7 mouse cellular contexts compared by ENCODE assay signal in genomic region chr2:29817426-29818232, GRCm38 (mm10). TPM values are rescaled to one million over a fixed set of nuclear protein-coding genes. Genes with fewer than 3 reads are reported as not detected.
DNase-seq lines count a peak whose midpoint lies in the region; ATAC-seq lines count a peak whose summit lies in the region.

No protein-coding gene starts in this region.

- DNase-seq in adrenal gland, adult 8-10 months = peak; percentile 66
- DNase-seq in embryo, embryonic 11.5 days (ENCODE audit: low read depth, low spot score) = peak; percentile 77
- peak; percentile 76 to 78 for DNase-seq in gastrocnemius, postnatal 36 days
- peak; percentile 90 to 94 for DNase-seq in left cerebral cortex, postnatal 25 days (ENCODE audit: low spot score in 2 of 2)
- DNase-seq in spleen, adult 12 weeks (ENCODE audit: low spot score) = peak; percentile 68

- H3K9ac ChIP-seq in intestine, embryonic 15.5 days = no peak overlapping the region
- H3K9ac ChIP-seq in midbrain, embryonic 13.5 days (replicated peaks) = no peak overlapping the region

- peak; percentile 50 for ATAC-seq in intestine, embryonic 15.5 days
- ATAC-seq in midbrain, embryonic 13.5 days = peak; percentile 51

- no peak overlapping the region for H3K27ac ChIP-seq in intestine, embryonic 15.5 days
- H3K27ac ChIP-seq in midbrain, embryonic 13.5 days = peak overlapping the region; percentile 49

- H3K4me1 ChIP-seq in intestine, embryonic 15.5 days (replicated peaks) = peaks cover 6% of the 10 kb centered on the region
- peaks cover 28% of the 10 kb centered on the region for H3K4me1 ChIP-seq in midbrain, embryonic 13.5 days (replicated peaks)

- no peaks in the 10 kb centered on the region for H3K27me3 ChIP-seq in intestine, embryonic 15.5 days (replicated peaks)
- no peaks in the 10 kb centered on the region for H3K27me3 ChIP-seq in midbrain, embryonic 13.5 days

- peak overlapping the region; percentile 42 for H3K4me2 ChIP-seq in intestine, embryonic 15.5 days (replicated peaks)
- H3K4me2 ChIP-seq in midbrain, embryonic 13.5 days (replicated peaks) = peak overlapping the region; percentile 30

- peaks cover 22% of the 10 kb centered on the region for H3K36me3 ChIP-seq in intestine, embryonic 15.5 days
- H3K36me3 ChIP-seq in midbrain, embryonic 13.5 days = peaks cover 43% of the 10 kb centered on the region

- intact Hi-C loops in gastrocnemius, postnatal 36 days (cut with DNase I) = loop anchor here (2.0 to 5.0 kb wide), 3 partner anchors 15 to 160 kb away; partner anchors contain the start of gene Slc27a4
- intact Hi-C loops in left cerebral cortex, postnatal 25 days (cut with DNase I) = loop anchor here (1.0 kb wide), 1 partner anchor 42 kb away; no protein-coding TSS in a partner anchor

- H3K4me3 ChIP-seq in intestine, embryonic 15.5 days (replicated peaks) = no peak overlapping the region
- no peak overlapping the region for H3K4me3 ChIP-seq in midbrain, embryonic 13.5 days (replicated peaks)

- WGBS in intestine, embryonic 15.5 days = 29% methylated on average over 8 of the region's 8 CpGs
- 36% methylated on average over 8 of the region's 8 CpGs for WGBS in midbrain, embryonic 13.5 days

- no peaks in the 10 kb centered on the region for H3K9me3 ChIP-seq in intestine, embryonic 15.5 days
- H3K9me3 ChIP-seq in midbrain, embryonic 13.5 days = no peaks in the 10 kb centered on the region

RNA-seq across cellular contexts. Expression of gene Urm1, which starts 2.2 kb away (rescaled TPM):
- 10 to 100 TPM; 46.8 to 58.8 (median 49.5) TPM for total RNA-seq in adrenal gland, adult 8-10 months (2022)
- total RNA-seq in gastrocnemius, postnatal 36 days (2021) = 10 to 100 TPM; 24.0 to 29.2 TPM
- 23.8 and 26.4 TPM in 2 replicates for polyA plus RNA-seq in intestine, embryonic 15.5 days (2015; fragmentation: Nextera tagmentation; extraction: Ambion mirVana)
- total RNA-seq in left cerebral cortex, postnatal 25 days (2021) = 10 to 100 TPM; 52.5 to 53.9 TPM
- 21.4 and 23.1 TPM in 2 replicates for polyA plus RNA-seq in midbrain, embryonic 13.5 days (2015; fragmentation: Nextera tagmentation; extraction: Ambion mirVana)

RNA-seq across cellular contexts. Expression of gene Slc27a4, which starts 15.2 kb away (rescaled TPM):
- 10 to 100 TPM; 29.2 to 51.3 (median 39.1) TPM for total RNA-seq in adrenal gland, adult 8-10 months (2022)
- total RNA-seq in gastrocnemius, postnatal 36 days (2021) = 1 to 10 TPM; 7.1 to 7.5 TPM
- 31.8 and 35.2 TPM in 2 replicates for polyA plus RNA-seq in intestine, embryonic 15.5 days (2015; fragmentation: Nextera tagmentation; extraction: Ambion mirVana)
- total RNA-seq in left cerebral cortex, postnatal 25 days (2021) = 10 to 100 TPM; 82.2 to 84.1 TPM
- polyA plus RNA-seq in midbrain, embryonic 13.5 days (2015; fragmentation: Nextera tagmentation; extraction: Ambion mirVana) = 29.5 and 32.5 TPM in 2 replicates

RNA-seq across cellular contexts. Expression of gene Trub2, which starts 29.3 kb away (rescaled TPM):
- total RNA-seq in adrenal gland, adult 8-10 months (2022) = 10 to 100 TPM; 38.8 to 73.6 (median 49.8) TPM
- total RNA-seq in gastrocnemius, postnatal 36 days (2021) = 10 to 100 TPM; 21.7 to 24.6 TPM
- polyA plus RNA-seq in intestine, embryonic 15.5 days (2015; fragmentation: Nextera tagmentation; extraction: Ambion mirVana) = 30.5 and 40.5 TPM in 2 replicates
- 10 to 100 TPM; 39.3 to 44.9 TPM for total RNA-seq in left cerebral cortex, postnatal 25 days (2021)
- 44.7 and 45.5 TPM in 2 replicates for polyA plus RNA-seq in midbrain, embryonic 13.5 days (2015; fragmentation: Nextera tagmentation; extraction: Ambion mirVana)

RNA-seq across cellular contexts. Expression of gene Coq4, which starts 30.3 kb away (rescaled TPM):
- 10 to 100 TPM; 18.6 to 25.1 (median 20.7) TPM for total RNA-seq in adrenal gland, adult 8-10 months (2022)
- 10 to 100 TPM in 1 of 2 experiments, 1 to 10 TPM in 1; 8.1 to 11.2 TPM for total RNA-seq in gastrocnemius, postnatal 36 days (2021)
- 45.7 and 56.6 TPM in 2 replicates for polyA plus RNA-seq in intestine, embryonic 15.5 days (2015; fragmentation: Nextera tagmentation; extraction: Ambion mirVana)
- 10 to 100 TPM; 28.1 to 28.9 TPM for total RNA-seq in left cerebral cortex, postnatal 25 days (2021)
- polyA plus RNA-seq in midbrain, embryonic 13.5 days (2015; fragmentation: Nextera tagmentation; extraction: Ambion mirVana) = 30.0 and 33.5 TPM in 2 replicates

RNA-seq across cellular contexts. Expression of gene Cercam, which starts 51.3 kb away (rescaled TPM):
- total RNA-seq in adrenal gland, adult 8-10 months (2022) = 10 to 100 TPM in 3 of 4 experiments, 1 to 10 TPM in 1; 7.6 to 32.8 (median 18.4) TPM
- total RNA-seq in gastrocnemius, postnatal 36 days (2021) = 1 to 10 TPM; 5.4 to 5.7 TPM
- polyA plus RNA-seq in intestine, embryonic 15.5 days (2015; fragmentation: Nextera tagmentation; extraction: Ambion mirVana) = 23.7 and 24.2 TPM in 2 replicates
- 1 to 10 TPM; 4.6 to 5.8 TPM for total RNA-seq in left cerebral cortex, postnatal 25 days (2021)
- polyA plus RNA-seq in midbrain, embryonic 13.5 days (2015; fragmentation: Nextera tagmentation; extraction: Ambion mirVana) = 14.6 and 20.7 TPM in 2 replicates
